Mouse (Mus musculus) liver, postnatal 0 days (tissue): ENCODE data around the gene Ltb.

Source experiments
- CTCF ChIP-seq: sonication (generic); IDR thresholded peaks from 2 replicates; pipeline ENCODE4 v1.5.1; 2016; ENCODE audit warnings: antibody characterized with exemption, low read depth
- EP300 ChIP-seq: IDR thresholded peaks from 2 replicates; pipeline ENCODE4 v1.6.1; 2016; ENCODE audit warnings: antibody characterized with exemption, low read depth, mild to moderate bottlenecking

GRCm38 (mm10) chr17:35168541-35169207 is 25.6 kb upstream of the Ltb start:
- TF ChIP-seq CTCF = peak; percentile 79
- no peak for TF ChIP-seq EP300
